Mouse (Mus musculus) brain, embryonic 14.5 days (tissue): Measurements from ENCODE around the gene Gsdme.

Experiments used
- CTCF ChIP-seq: fragments of 200-500 bp; IDR thresholded peaks from 2 replicates; pipeline ENCODE4 v1.5.1; 2012; ENCODE audit warnings: inconsistent platforms, mild to moderate bottlenecking, moderate library complexity, borderline replicate concordance; ENCODE audit not compliant: insufficient read depth, insufficient read length; ENCODE audit errors: extremely low read depth
- POLR2A ChIP-seq: fragments of 200-500 bp; IDR thresholded peaks from 2 replicates; pipeline ENCODE4 v1.6.1; 2012; ENCODE audit warnings: mild to moderate bottlenecking, inconsistent platforms, borderline replicate concordance; ENCODE audit not compliant: poor library complexity, insufficient read depth, insufficient read length, severe bottlenecking; ENCODE audit errors: extremely low read depth

DNA sequence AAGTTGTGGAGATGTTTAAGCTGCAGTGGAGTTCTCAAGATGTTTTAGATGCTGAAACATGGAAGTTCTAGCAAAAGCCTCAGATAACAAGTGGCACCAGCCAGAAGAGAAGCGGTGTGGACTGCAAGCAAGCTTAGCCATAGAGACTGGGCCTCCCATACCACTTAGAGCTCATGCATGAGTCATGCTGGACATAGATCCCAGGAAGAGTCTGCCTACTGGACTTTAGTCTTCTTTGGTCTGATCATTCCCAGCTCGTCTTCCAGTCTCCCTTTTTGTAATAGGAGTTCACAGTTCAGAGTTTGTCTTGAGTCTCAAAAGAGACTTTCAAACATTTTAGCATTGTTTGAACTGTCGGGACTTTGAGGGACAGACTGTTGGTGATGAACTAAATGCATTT, 124.1 kb downstream of the Gsdme start:
- no peak for TF ChIP-seq CTCF
- no peak for TF ChIP-seq POLR2A
